Mouse (Mus musculus) testis, adult 2 months (tissue): ENCODE results near the gene Srp54c.

Experiments
- CTCF ChIP-seq: fragments of 200-500 bp; IDR thresholded peaks from 2 replicates; pipeline ENCODE4 v1.5.1; 2012; ENCODE audit warnings: low read depth, mild to moderate bottlenecking, inconsistent platforms, low read length, moderate library complexity; ENCODE audit not compliant: control insufficient read depth, insufficient read depth, insufficient replicate concordance
- POLR2A ChIP-seq: fragments of 200-500 bp; IDR thresholded peaks from 2 replicates; pipeline ENCODE4 v1.6.1; 2012; ENCODE audit warnings: low read depth, mild to moderate bottlenecking, inconsistent platforms, low read length, moderate library complexity; ENCODE audit not compliant: control insufficient read depth

DNA sequence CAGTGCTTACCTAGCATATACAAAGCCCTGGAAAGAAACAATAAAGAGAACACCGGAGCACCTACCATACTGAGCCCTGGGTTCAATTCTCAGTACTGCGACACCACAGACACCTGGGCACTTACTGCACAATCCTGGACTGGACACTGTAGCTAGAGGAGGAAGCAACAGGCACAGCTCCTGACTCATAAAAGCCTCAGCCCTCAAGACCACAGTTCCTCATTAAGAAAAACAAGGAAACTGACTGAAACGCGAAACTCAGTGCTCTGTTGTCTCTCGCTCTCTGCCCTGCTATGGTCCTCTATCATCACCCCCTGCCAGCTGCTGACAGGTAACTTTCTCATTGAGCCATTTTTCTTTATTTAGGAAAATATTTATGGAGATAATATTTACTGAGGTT lies 69.4 kb downstream of the Srp54c start, which contains the start of gene 1110008L16Rik:
- TF ChIP-seq CTCF (no peak), POLR2A (no peak)
